Comparison of ENCODE assay signal across 26 mouse cellular contexts in genomic region chr5:24413938-24414337, GRCm38 (mm10). TPM values are rescaled to one million over a fixed set of nuclear protein-coding genes. Genes with fewer than 3 reads are reported as not detected.
DNase-seq lines count a peak whose midpoint lies in the region; ATAC-seq lines count a peak whose summit lies in the region.
"Had no signal": no experiment of that assay in that cellular context is flagged by ENCODE, and none has a peak within 500 bp of the region (broad histone marks: within the 10 kb centered on the region; RNA-seq: fewer than 3 reads in every experiment).

No protein-coding gene starts in this region.

- DNase-seq in hindbrain, embryonic 14.5 days (ENCODE audit: low spot score) = no peak
- DNase-seq in liver, embryonic 11.5 days (ENCODE audit: low spot score) = no peak
- peak; percentile 39 for DNase-seq in ZHBTc4 (ENCODE audit: low read depth, low spot score)
- no peak for DNase-seq in gastrocnemius, postnatal 4 days (ENCODE audit: low spot score in 2 of 2)
- no peak for DNase-seq in cerebellum, adult 18-20 months
- DNase-seq: cerebellum, adult 11 months; gastrocnemius, postnatal 10 days; heart, adult 18-20 months; heart, postnatal 14 days; layer of hippocampus, postnatal 36 days; lung, postnatal 4 days; midbrain, embryonic 14.5 days; right cerebral cortex, postnatal 14 days; spleen, adult 18-20 months; thymus, postnatal 4 days had no signal

- peaks cover 3% of the 10 kb centered on the region; the same call in 1 of the 2 replicates for H3K27me3 ChIP-seq in hindbrain, embryonic 12.5 days
- no peaks in the 10 kb centered on the region for H3K27me3 ChIP-seq in hindbrain, embryonic 14.5 days (ENCODE audit: control insufficient read depth, insufficient read depth, low read length)
- peaks cover 16% of the 10 kb centered on the region for H3K27me3 ChIP-seq in liver, embryonic 11.5 days (replicated peaks; ENCODE audit: control insufficient read depth, insufficient read depth, low read length)
- peaks cover 42% of the 10 kb centered on the region for H3K27me3 ChIP-seq in liver, embryonic 12.5 days (replicated peaks)
- no peaks in the 10 kb centered on the region for H3K27me3 ChIP-seq in intestine, embryonic 16.5 days (replicated peaks; ENCODE audit: control insufficient read depth, insufficient read depth, low read length)
- H3K27me3 ChIP-seq: embryonic facial prominence, embryonic 15.5 days; neural tube, embryonic 12.5 days had no signal

- no peak overlapping the region for H3K4me3 ChIP-seq in hindbrain, embryonic 12.5 days
- no peak overlapping the region for H3K4me3 ChIP-seq in hindbrain, embryonic 14.5 days (replicated peaks; ENCODE audit: low read length)
- H3K4me3 ChIP-seq in liver, embryonic 11.5 days (ENCODE audit: low read depth, low read length) = no peak overlapping the region
- no peak overlapping the region for H3K4me3 ChIP-seq in liver, embryonic 12.5 days
- no peak overlapping the region for H3K4me3 ChIP-seq in intestine, embryonic 16.5 days (ENCODE audit: low read length)
- H3K4me3 ChIP-seq: embryonic facial prominence, embryonic 15.5 days; heart, embryonic 13.5 days; layer of hippocampus, adult 2 months; liver, embryonic 15.5 days; neural tube, embryonic 12.5 days had no signal

- H3K36me3 ChIP-seq in hindbrain, embryonic 12.5 days = peaks cover 3% of the 10 kb centered on the region
- peaks cover 9% of the 10 kb centered on the region; the same call in 1 of the 2 replicates for H3K36me3 ChIP-seq in hindbrain, embryonic 14.5 days (replicated peaks; ENCODE audit: control insufficient read depth, insufficient read depth)
- no peaks in the 10 kb centered on the region; the same call in 1 of the 2 replicates for H3K36me3 ChIP-seq in liver, embryonic 11.5 days (ENCODE audit: control insufficient read depth, insufficient read depth, low read length)
- H3K36me3 ChIP-seq in liver, embryonic 12.5 days = peaks cover 5% of the 10 kb centered on the region; the same call in 1 of the 2 replicates
- no peaks in the 10 kb centered on the region for H3K36me3 ChIP-seq in intestine, embryonic 16.5 days (ENCODE audit: control insufficient read depth, insufficient read depth, low read length)

- WGBS in hindbrain, embryonic 12.5 days = 83% methylated on average over 13 of the region's 13 CpGs
- WGBS in hindbrain, embryonic 14.5 days = 85% methylated on average over 13 of the region's 13 CpGs
- WGBS in liver, embryonic 11.5 days = 83% methylated on average over 13 of the region's 13 CpGs
- 73% methylated on average over 13 of the region's 13 CpGs for WGBS in liver, embryonic 12.5 days (ENCODE audit: insufficient replicate concordance)
- WGBS in intestine, embryonic 16.5 days = 80% methylated on average over 13 of the region's 13 CpGs

- no peak overlapping the region for H3K4me2 ChIP-seq in hindbrain, embryonic 12.5 days (replicated peaks)
- no peak overlapping the region for H3K4me2 ChIP-seq in hindbrain, embryonic 14.5 days (replicated peaks)
- no peak overlapping the region for H3K4me2 ChIP-seq in liver, embryonic 11.5 days
- H3K4me2 ChIP-seq in liver, embryonic 12.5 days = no peak overlapping the region
- H3K4me2 ChIP-seq in intestine, embryonic 16.5 days (ENCODE audit: low read depth, low read length) = no peak overlapping the region
- H3K4me2 ChIP-seq: embryonic facial prominence, embryonic 15.5 days; heart, embryonic 13.5 days; liver, embryonic 15.5 days; neural tube, embryonic 12.5 days had no signal

- ATAC-seq in hindbrain, embryonic 12.5 days (ENCODE audit: low FRiP score) = no peak
- no peak for ATAC-seq in hindbrain, embryonic 14.5 days (ENCODE audit: low FRiP score)
- ATAC-seq in liver, embryonic 11.5 days (replicated peaks; ENCODE audit: low FRiP score) = no peak
- no peak for ATAC-seq in liver, embryonic 12.5 days
- ATAC-seq in intestine, embryonic 16.5 days = no peak
- ATAC-seq: forebrain, embryonic 14.5 days had no signal

- H3K27ac ChIP-seq in hindbrain, embryonic 12.5 days = 0 out of 2 replicates have a peak overlapping the region, but pooled peaks have one; percentile 55
- H3K27ac ChIP-seq in hindbrain, embryonic 14.5 days = no peak overlapping the region
- H3K27ac ChIP-seq in liver, embryonic 11.5 days (ENCODE audit: low read depth, low read length) = 0 out of 2 replicates have a peak overlapping the region, but pooled peaks have one; percentile 5
- H3K27ac ChIP-seq in liver, embryonic 12.5 days = no peak overlapping the region
- no peak overlapping the region for H3K27ac ChIP-seq in intestine, embryonic 16.5 days (ENCODE audit: low read length)
- H3K27ac ChIP-seq: embryonic facial prominence, embryonic 15.5 days; heart, embryonic 13.5 days; layer of hippocampus, adult 2 months; liver, embryonic 15.5 days; neural tube, embryonic 12.5 days had no signal

- H3K9me3 ChIP-seq in hindbrain, embryonic 12.5 days (replicated peaks) = no peaks in the 10 kb centered on the region
- no peaks in the 10 kb centered on the region for H3K9me3 ChIP-seq in hindbrain, embryonic 14.5 days (ENCODE audit: control insufficient read depth, low read length)
- no peaks in the 10 kb centered on the region for H3K9me3 ChIP-seq in liver, embryonic 11.5 days (ENCODE audit: control insufficient read depth, low read length)
- H3K9me3 ChIP-seq in liver, embryonic 12.5 days (replicated peaks) = no peaks in the 10 kb centered on the region
- no peaks in the 10 kb centered on the region for H3K9me3 ChIP-seq in intestine, embryonic 16.5 days (ENCODE audit: control insufficient read depth, low read length)
- H3K9me3 ChIP-seq: embryonic facial prominence, embryonic 15.5 days; heart, embryonic 13.5 days; liver, embryonic 15.5 days; neural tube, embryonic 12.5 days had no signal

- 0 out of 2 replicates have a peak overlapping the region, but pooled peaks have one; percentile 4 for H3K9ac ChIP-seq in hindbrain, embryonic 12.5 days
- H3K9ac ChIP-seq in hindbrain, embryonic 14.5 days = no peak overlapping the region
- H3K9ac ChIP-seq in liver, embryonic 11.5 days (ENCODE audit: low read depth, low read length) = no peak overlapping the region
- H3K9ac ChIP-seq in liver, embryonic 12.5 days = no peak overlapping the region
- H3K9ac ChIP-seq in intestine, embryonic 16.5 days (ENCODE audit: low read depth, low read length) = peak overlapping the region; percentile 11; the same call in 1 of the 2 replicates
- H3K9ac ChIP-seq: embryonic facial prominence, embryonic 15.5 days; heart, embryonic 13.5 days; liver, embryonic 15.5 days; neural tube, embryonic 12.5 days had no signal

- peaks cover 20% of the 10 kb centered on the region for H3K4me1 ChIP-seq in hindbrain, embryonic 12.5 days
- peaks cover 11% of the 10 kb centered on the region; the same call in 1 of the 2 replicates for H3K4me1 ChIP-seq in hindbrain, embryonic 14.5 days (replicated peaks; ENCODE audit: control insufficient read depth, insufficient read depth, low read length)
- H3K4me1 ChIP-seq in liver, embryonic 11.5 days (replicated peaks; ENCODE audit: control insufficient read depth, insufficient read depth, low read length) = 0 out of 2 replicates have a peak, but pooled peaks cover 4% of the 10 kb centered on the region
- peaks cover 10% of the 10 kb centered on the region; the same call in 1 of the 2 replicates for H3K4me1 ChIP-seq in liver, embryonic 12.5 days
- H3K4me1 ChIP-seq in intestine, embryonic 16.5 days (ENCODE audit: control insufficient read depth, insufficient read depth, low read length) = peaks cover 11% of the 10 kb centered on the region; the same call in 1 of the 2 replicates
- H3K4me1 ChIP-seq: liver, embryonic 15.5 days had no signal

RNA-seq across cellular contexts. Expression of gene Asic3, which starts 0.7 kb away (rescaled TPM):
- polyA plus RNA-seq in hindbrain, embryonic 12.5 days (2016; fragmentation: Nextera tagmentation; extraction: Ambion mirVana) = 1.0 and 1.2 TPM in 2 replicates
- polyA plus RNA-seq in hindbrain, embryonic 14.5 days (2014; fragmentation: Nextera tagmentation; extraction: Ambion mirVana) = 0.35 and 0.80 TPM in 2 replicates
- polyA plus RNA-seq in liver, embryonic 11.5 days (2014; fragmentation: Nextera tagmentation; extraction: Ambion mirVana) = 0.19 TPM in 1 of 2 replicates, not detected in the other
- not detected in 2 replicates for polyA plus RNA-seq in liver, embryonic 12.5 days (2016; fragmentation: Nextera tagmentation; extraction: Ambion mirVana)
- 0.12 and 0.57 TPM in 2 replicates for polyA plus RNA-seq in intestine, embryonic 16.5 days (2015; fragmentation: Nextera tagmentation; extraction: Ambion mirVana)
- total RNA-seq in gastrocnemius, postnatal 4 days (2021) = under 1 TPM; 0.22 to 0.52 TPM
- total RNA-seq: heart, adult 18-20 months; megakaryocyte-erythroid progenitor cell, adult 5-6 weeks had no signal
- polyA plus RNA-seq: forebrain, embryonic 14.5 days; liver, embryonic 15.5 days; lung, embryonic 16.5 days; midbrain, embryonic 14.5 days had no signal

RNA-seq across cellular contexts. Expression of gene Cdk5, which starts 9.4 kb away (rescaled TPM):
- polyA plus RNA-seq in hindbrain, embryonic 12.5 days (2016; fragmentation: Nextera tagmentation; extraction: Ambion mirVana) = 61.0 and 63.8 TPM in 2 replicates
- polyA plus RNA-seq in hindbrain, embryonic 14.5 days (2014; fragmentation: Nextera tagmentation; extraction: Ambion mirVana) = 115 and 123 TPM in 2 replicates
- 25.2 and 25.9 TPM in 2 replicates for polyA plus RNA-seq in liver, embryonic 11.5 days (2014; fragmentation: Nextera tagmentation; extraction: Ambion mirVana)
- 13.0 and 14.1 TPM in 2 replicates for polyA plus RNA-seq in liver, embryonic 12.5 days (2016; fragmentation: Nextera tagmentation; extraction: Ambion mirVana)
- 37.0 and 38.1 TPM in 2 replicates for polyA plus RNA-seq in intestine, embryonic 16.5 days (2015; fragmentation: Nextera tagmentation; extraction: Ambion mirVana)
- total RNA-seq in gastrocnemius, postnatal 4 days (2021) = 10 to 100 TPM; 24.4 to 25.7 TPM

RNA-seq across cellular contexts. Expression of gene Slc4a2, which starts 9.7 kb away (rescaled TPM):
- 38.1 and 39.9 TPM in 2 replicates for polyA plus RNA-seq in hindbrain, embryonic 12.5 days (2016; fragmentation: Nextera tagmentation; extraction: Ambion mirVana)
- 21.1 and 23.6 TPM in 2 replicates for polyA plus RNA-seq in hindbrain, embryonic 14.5 days (2014; fragmentation: Nextera tagmentation; extraction: Ambion mirVana)
- 20.5 and 22.4 TPM in 2 replicates for polyA plus RNA-seq in liver, embryonic 11.5 days (2014; fragmentation: Nextera tagmentation; extraction: Ambion mirVana)
- polyA plus RNA-seq in liver, embryonic 12.5 days (2016; fragmentation: Nextera tagmentation; extraction: Ambion mirVana) = 16.2 and 16.6 TPM in 2 replicates
- polyA plus RNA-seq in intestine, embryonic 16.5 days (2015; fragmentation: Nextera tagmentation; extraction: Ambion mirVana) = 52.7 and 59.2 TPM in 2 replicates
- total RNA-seq in gastrocnemius, postnatal 4 days (2021) = 10 to 100 TPM; 40.3 to 42.6 TPM

RNA-seq across cellular contexts. Expression of gene Abcb8, which starts 20.5 kb away (rescaled TPM):
- polyA plus RNA-seq in hindbrain, embryonic 12.5 days (2016; fragmentation: Nextera tagmentation; extraction: Ambion mirVana) = 38.7 and 43.5 TPM in 2 replicates
- polyA plus RNA-seq in hindbrain, embryonic 14.5 days (2014; fragmentation: Nextera tagmentation; extraction: Ambion mirVana) = 42.0 and 45.6 TPM in 2 replicates
- 54.6 and 55.2 TPM in 2 replicates for polyA plus RNA-seq in liver, embryonic 11.5 days (2014; fragmentation: Nextera tagmentation; extraction: Ambion mirVana)
- polyA plus RNA-seq in liver, embryonic 12.5 days (2016; fragmentation: Nextera tagmentation; extraction: Ambion mirVana) = 32.6 and 34.1 TPM in 2 replicates
- 89.8 and 91.3 TPM in 2 replicates for polyA plus RNA-seq in intestine, embryonic 16.5 days (2015; fragmentation: Nextera tagmentation; extraction: Ambion mirVana)
- 10 to 100 TPM; 48.0 to 51.9 TPM for total RNA-seq in gastrocnemius, postnatal 4 days (2021)

RNA-seq across cellular contexts. Expression of gene Atg9b, which starts 22.0 kb away (rescaled TPM):
- polyA plus RNA-seq in hindbrain, embryonic 12.5 days (2016; fragmentation: Nextera tagmentation; extraction: Ambion mirVana) = 0.35 and 0.46 TPM in 2 replicates
- polyA plus RNA-seq in hindbrain, embryonic 14.5 days (2014; fragmentation: Nextera tagmentation; extraction: Ambion mirVana) = 1.6 and 2.4 TPM in 2 replicates
- polyA plus RNA-seq in liver, embryonic 11.5 days (2014; fragmentation: Nextera tagmentation; extraction: Ambion mirVana) = 0.75 and 1.0 TPM in 2 replicates
- polyA plus RNA-seq in liver, embryonic 12.5 days (2016; fragmentation: Nextera tagmentation; extraction: Ambion mirVana) = 0.47 and 0.93 TPM in 2 replicates
- polyA plus RNA-seq in intestine, embryonic 16.5 days (2015; fragmentation: Nextera tagmentation; extraction: Ambion mirVana) = 1.7 and 2.0 TPM in 2 replicates
- under 1 TPM; 0.67 to 0.86 TPM for total RNA-seq in gastrocnemius, postnatal 4 days (2021)

Comparison
In these comparisons a context has a peak if more than half of its experiments do, and no peak if none do; other contexts are left out.
1. H3K27ac ChIP-seq: peak in hindbrain, embryonic 12.5 days (single experiment) and liver, embryonic 11.5 days (single experiment); none in hindbrain, embryonic 14.5 days (single experiment), liver, embryonic 12.5 days (single experiment) and intestine, embryonic 16.5 days (single experiment).
2. H3K9ac ChIP-seq: peak in hindbrain, embryonic 12.5 days (single experiment) and intestine, embryonic 16.5 days (single experiment); none in hindbrain, embryonic 14.5 days (single experiment), liver, embryonic 11.5 days (single experiment) and liver, embryonic 12.5 days (single experiment).